Mouse (Mus musculus) left cerebral cortex, adult 11 months (tissue): ENCODE data around the gene Gm4779.
"Not testable (repeated sequence)": the region's sequence is repeated elsewhere in the genome, so short reads cannot be mapped to it uniquely, and the experiment has no call there.

Experiments
- DNase-seq: peaks from one replicate; pipeline ENCODE4 v3.0.0; 2022; ENCODE audit warnings: low spot score

Gm4779 gene

DNA sequence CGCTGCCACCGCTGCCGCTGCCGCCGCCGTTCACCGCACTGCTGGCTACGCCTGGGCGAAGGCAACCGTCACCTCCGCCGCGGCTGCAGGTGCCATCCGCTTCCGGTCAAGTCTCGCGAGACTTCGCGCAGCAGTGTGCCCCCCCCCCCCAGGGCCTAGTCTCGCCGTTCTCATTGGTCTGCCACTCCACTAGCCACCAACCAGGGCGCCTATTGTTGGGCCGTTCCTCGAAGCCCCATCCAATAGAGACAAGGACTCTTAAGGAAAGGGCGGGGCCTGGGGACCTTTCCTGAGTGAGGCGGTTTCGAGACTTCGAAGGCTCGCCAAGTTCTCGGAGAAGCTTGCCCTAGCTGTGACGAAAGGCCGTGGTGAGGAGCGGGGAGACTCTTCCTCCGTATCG lies at the start of gene Gm4779, which contains the start of gene 8030474K03Rik:
Gene Gm4779 (minus strand): TSS at position 82 of the 400 bp plus-strand sequence.
Gene 8030474K03Rik (plus strand): TSS at position 315 of the 400 bp plus-strand sequence.
- no peak for DNase-seq

- not testable (repeated sequence) for DNase-seq
Observed at GRCm38 (mm10) chrX:101819980-101820379, 25.8 kb upstream of the Gm4779 start.

DNA sequence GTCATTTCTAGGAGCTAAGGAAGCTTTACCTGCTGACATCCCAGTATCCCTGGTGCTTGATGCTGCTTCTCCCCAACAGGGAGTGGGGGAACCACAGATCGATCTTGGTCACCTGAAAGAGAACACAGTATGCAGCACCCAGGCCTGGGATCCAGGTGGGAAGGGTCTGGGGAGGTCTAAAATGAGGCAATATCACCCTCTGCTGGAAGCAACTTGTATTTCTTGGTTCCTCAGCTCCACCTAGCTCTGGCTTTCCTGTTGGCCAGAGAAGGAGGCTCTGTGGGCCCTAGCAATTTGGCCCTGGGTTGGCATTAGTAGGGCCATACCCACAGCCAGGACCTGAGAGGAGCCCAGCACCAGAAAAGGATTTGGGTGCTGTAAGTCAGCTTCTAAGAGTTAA lies 24.9 kb upstream of the Gm4779 start:
- DNase-seq, result no peak

GRCm38 (mm10) chrX:101811750-101812149 lies 17.5 kb upstream of the Gm4779 start:
- no peak for DNase-seq

GRCm38 (mm10) chrX:101805512-101805911 lies 11.3 kb upstream of the Gm4779 start:
- DNase-seq, result no peak

- peak; percentile 11 for DNase-seq
Observed at GRCm38 (mm10) chrX:101791551-101791950, 2.7 kb downstream of the Gm4779 start.

- DNase-seq, result peak; percentile 14
Observed at GRCm38 (mm10) chrX:101772035-101772434, 22.2 kb downstream of the Gm4779 start.

DNA sequence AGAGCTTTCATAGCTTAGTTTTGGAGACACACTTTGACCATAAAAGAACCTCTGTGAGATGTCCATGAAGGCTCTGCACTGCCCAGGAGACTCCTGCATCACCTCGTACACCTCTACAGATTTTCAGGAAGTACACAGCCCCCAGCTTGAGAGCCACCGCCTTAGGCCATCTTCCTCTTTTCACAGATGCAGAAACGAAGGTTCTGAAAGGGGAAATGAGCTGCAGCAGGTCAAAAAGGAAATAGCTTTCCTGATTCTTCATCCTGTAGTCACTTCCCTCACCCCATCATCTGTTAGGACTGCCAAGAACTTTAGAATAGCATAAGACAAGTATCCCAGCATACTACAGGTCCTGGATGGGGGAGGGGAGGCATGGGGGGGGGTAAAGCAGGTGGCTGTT lies 23.9 kb downstream of the Gm4779 start:
- DNase-seq, result no peak

DNA sequence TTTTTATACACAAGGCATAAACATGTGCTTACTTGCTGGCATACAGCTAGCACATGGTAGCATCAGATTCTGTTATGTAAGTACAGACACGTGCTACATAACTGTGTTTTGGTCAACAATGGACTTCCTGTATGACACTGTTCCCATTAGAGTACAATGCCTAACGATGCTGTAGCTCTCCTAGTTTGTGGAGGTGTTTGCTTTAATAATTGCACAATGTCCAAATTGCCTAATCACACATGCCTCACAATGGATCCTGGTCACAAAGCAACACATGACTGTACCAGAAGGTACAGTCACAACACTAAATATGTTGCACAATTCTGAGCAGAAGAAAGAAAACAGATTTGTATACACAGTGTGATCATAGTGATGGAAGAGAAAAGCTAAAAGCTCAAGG lies 24.7 kb downstream of the Gm4779 start:
- DNase-seq, result no peak

- no peak for DNase-seq
Observed at GRCm38 (mm10) chrX:101767280-101767679, 26.9 kb downstream of the Gm4779 start.

- peak; percentile 17 for DNase-seq
Observed at GRCm38 (mm10) chrX:101765111-101765510, 29.1 kb downstream of the Gm4779 start.

DNA sequence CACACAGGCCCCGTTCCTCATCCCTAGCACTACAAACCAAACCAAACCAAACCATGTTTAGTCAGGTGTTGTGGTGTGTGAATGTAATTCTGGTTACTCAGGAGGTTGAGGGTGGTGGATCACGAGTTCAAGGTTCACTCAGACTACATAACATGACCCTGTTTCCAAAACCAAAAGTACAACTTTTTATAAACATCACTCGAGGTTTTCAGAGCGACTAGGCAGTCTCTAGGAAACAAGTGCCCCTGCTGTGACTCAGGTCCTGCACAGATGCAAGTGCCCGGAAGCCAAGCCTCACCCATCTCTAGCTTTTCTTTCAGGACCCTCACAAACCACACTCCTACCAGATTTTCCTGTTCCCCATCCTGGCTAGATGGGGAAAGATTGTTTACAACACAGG lies 29.6 kb downstream of the Gm4779 start:
- DNase-seq, result no peak

DNA sequence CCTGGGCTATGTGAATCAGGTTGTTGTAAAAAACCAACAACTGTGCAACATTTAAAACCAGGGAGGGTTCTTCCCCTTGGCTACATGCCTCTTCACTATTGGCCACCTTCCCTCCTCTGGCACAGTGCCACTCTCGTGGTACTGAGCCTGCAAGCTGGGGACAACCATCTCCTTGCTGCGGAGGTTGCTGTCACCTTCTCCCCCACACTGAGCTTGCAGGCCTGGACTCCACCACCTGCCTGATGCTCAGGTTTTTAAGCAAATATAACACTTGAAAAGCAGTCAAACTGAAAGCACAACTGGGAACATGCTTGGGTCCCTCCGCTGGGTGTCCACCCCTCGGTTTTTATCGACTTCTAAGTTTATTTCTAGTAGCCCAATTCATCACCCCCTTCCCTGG lies 39.7 kb downstream of the Gm4779 start:
- no peak for DNase-seq

GRCm38 (mm10) chrX:101750144-101750543 lies 44.1 kb downstream of the Gm4779 start:
- DNase-seq, result no peak

DNA sequence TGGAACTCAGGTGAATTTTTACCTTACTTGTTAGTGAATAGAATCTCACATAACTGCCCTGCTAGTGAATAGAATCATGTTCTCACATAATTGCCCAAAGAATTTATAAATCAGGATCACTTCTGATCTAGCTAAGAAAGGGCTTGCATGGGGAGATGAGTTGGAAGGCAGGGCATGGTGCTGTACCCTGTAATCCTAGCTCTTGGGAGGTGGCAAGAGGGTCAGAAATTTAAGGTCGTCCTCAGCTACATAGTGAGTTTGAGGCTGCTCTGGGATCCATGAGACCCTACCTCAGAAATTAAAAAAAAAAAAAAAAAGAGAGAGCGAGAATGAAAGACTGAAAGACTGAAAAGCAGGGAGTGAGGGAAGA lies 53.2 kb downstream of the Gm4779 start:
- no peak for DNase-seq

- peak; percentile 12 for DNase-seq
Observed at GRCm38 (mm10) chrX:101740335-101741063, 53.7 kb downstream of the Gm4779 start.
